21 mouse cellular contexts compared by ENCODE assay signal in the genomic region with DNA sequence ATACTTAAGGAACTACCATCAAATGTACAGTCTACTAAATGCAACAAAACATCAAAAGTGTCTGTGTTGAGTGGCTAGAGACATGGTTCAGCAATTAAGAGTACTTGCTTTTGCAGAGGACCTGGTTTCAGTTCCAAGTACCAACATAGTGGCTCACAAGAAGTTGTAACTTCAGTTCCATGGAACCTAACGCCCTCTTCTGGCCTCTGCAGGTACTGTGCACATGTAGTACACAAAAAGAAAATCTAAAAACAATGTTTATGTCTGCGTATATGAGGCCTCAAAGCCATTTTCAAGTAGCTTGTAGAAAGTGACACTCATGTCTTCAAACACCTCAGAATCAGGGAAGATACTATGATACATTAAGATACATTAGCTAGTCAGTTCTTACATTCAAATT. TPM values are rescaled to one million over a fixed set of nuclear protein-coding genes. Genes with fewer than 3 reads are reported as not detected.
DNase-seq lines count a peak whose midpoint lies in the region; TF ChIP-seq lines count a peak whose summit lies in the region.
"Had no signal": no experiment of that assay in that cellular context is flagged by ENCODE, and none has a peak within 500 bp of the region (broad histone marks: within the 10 kb centered on the region; RNA-seq: fewer than 3 reads in every experiment).

No protein-coding gene starts in this region.

- no peak overlapping the region for H3K27ac ChIP-seq in layer of hippocampus, adult 2 months
- H3K27ac ChIP-seq: hindbrain, embryonic 15.5 days; limb, embryonic 10.5 days; liver, embryonic 15.5 days; macrophage; midbrain, embryonic 13.5 days; neural tube, embryonic 12.5 days had no signal

- no peak for DNase-seq in layer of hippocampus, adult 2 months (ENCODE audit: low spot score in 2 of 2)
- no peak for DNase-seq in layer of hippocampus, postnatal 14 days (ENCODE audit: low spot score in 2 of 2)
- peak; percentile 7 for DNase-seq in thymus, postnatal 25 days
- DNase-seq in thymus, adult 18-20 months: no peak
- peak; percentile 45 for DNase-seq in R1 (ENCODE audit: low read depth, low spot score)
- DNase-seq in right cerebral cortex, postnatal 25 days: no peak
- DNase-seq in natural killer cell, adult 2 months (ENCODE audit: low spot score in 2 of 2): no peak
- DNase-seq: adrenal gland, postnatal 14 days; cerebellum, postnatal 10 days; embryo, embryonic 11 days; heart, postnatal 14 days; kidney, adult 2 months; kidney, postnatal 4 days; layer of hippocampus, postnatal 36 days; right cerebral cortex, postnatal 4 days had no signal

- peak; percentile 56 for TF ChIP-seq CTCF in layer of hippocampus, adult 2 months (conservative IDR thresholded peaks at IDR 0.05)

- H3K4me3 ChIP-seq in layer of hippocampus, adult 2 months: no peak overlapping the region
- H3K4me3 ChIP-seq: hindbrain, embryonic 15.5 days; limb, embryonic 10.5 days; liver, embryonic 15.5 days; midbrain, embryonic 13.5 days; neural tube, embryonic 12.5 days had no signal

RNA-seq across cellular contexts. Expression of a gene that starts 48.4 kb away (rescaled TPM):
- 10 to 100 TPM; 27.5 to 29.4 TPM for total RNA-seq in layer of hippocampus, adult 2 months (2021)
- total RNA-seq in layer of hippocampus, postnatal 14 days (2021): 10 to 100 TPM; 21.4 to 23.5 TPM

Comparison
In these comparisons a context has a peak if more than half of its experiments do, and no peak if none do; other contexts are left out.
1. DNase-seq: peak in thymus, postnatal 25 days (single experiment) and R1 (single experiment); none in layer of hippocampus, adult 2 months (0 of 2), layer of hippocampus, postnatal 14 days (0 of 2), thymus, adult 18-20 months (0 of 2), right cerebral cortex, postnatal 25 days (single experiment) and natural killer cell, adult 2 months (0 of 2).